Mouse (Mus musculus) heart, embryonic 11.5 days (tissue): ENCODE data around the gene Btbd35f24. TPM values are rescaled to one million over a fixed set of nuclear protein-coding genes. Genes with fewer than 3 reads are reported as not detected.
"Not testable (repeated sequence)": the region's sequence is repeated elsewhere in the genome, so short reads cannot be mapped to it uniquely, and the experiment has no call there.

Experiments used
- ATAC-seq: fragments of 200-750 bp; cut with Nextera tagmentation; replicated peaks from 2 replicates; pipeline ENCODE4 v1.8.0; 2017; ENCODE audit warnings: moderate library complexity; ENCODE audit not compliant: insufficient number of reproducible peaks, low FRiP score, low TSS enrichment
- H3K27ac ChIP-seq: fragments of 300-500 bp; sonication (generic); 2 replicates; pipeline ENCODE4 v1.5.1; 2014; ENCODE audit warnings: mild to moderate bottlenecking, low read depth, low read length
- H3K27me3 ChIP-seq: fragments of 300-500 bp; sonication (generic); 2 replicates; pipeline ENCODE4 v1.6.1; 2014; ENCODE audit warnings: mild to moderate bottlenecking, low read length, mixed read lengths; ENCODE audit not compliant: control insufficient read depth, insufficient read depth
- H3K36me3 ChIP-seq: fragments of 300-500 bp; sonication (generic); 2 replicates; pipeline ENCODE4 v1.6.1; 2014; ENCODE audit warnings: mild to moderate bottlenecking, low read length, moderate library complexity, mixed read lengths; ENCODE audit not compliant: control insufficient read depth, insufficient read depth
- H3K4me1 ChIP-seq: fragments of 300-500 bp; sonication (generic); 2 replicates; pipeline ENCODE4 v1.6.1; 2014; ENCODE audit warnings: low read length; ENCODE audit not compliant: control insufficient read depth, insufficient read depth
- H3K4me2 ChIP-seq: fragments of 300-500 bp; sonication (generic); 2 replicates; pipeline ENCODE4 v1.6.1; 2014; ENCODE audit warnings: mild to moderate bottlenecking, moderate library complexity
- H3K4me3 ChIP-seq: fragments of 300-500 bp; sonication (generic); 2 replicates; pipeline ENCODE4 v1.5.1; 2014; ENCODE audit warnings: low read depth, low read length
- H3K9ac ChIP-seq: fragments of 300-500 bp; sonication (generic); 2 replicates; pipeline ENCODE4 v1.6.1; 2014; ENCODE audit warnings: mild to moderate bottlenecking, low read depth, low read length, moderate library complexity
- H3K9me3 ChIP-seq: fragments of 300-500 bp; sonication (generic); replicated peaks from 2 replicates; pipeline ENCODE4 v1.6.1; 2016; ENCODE audit warnings: low read length; ENCODE audit not compliant: control insufficient read depth
- WGBS: fragments of 180-500 bp; shearing (Covaris S2); extraction: QIAGEN DNeasy Blood & Tissue Kit; methylation state at CpG from one replicate; pipeline ENCODE4 v1.1.7; 2014; ENCODE audit not compliant: insufficient replicate concordance; 5-methylcytosine and 5-hydroxymethylcytosine counted together
- polyA plus RNA-seq: library from polyadenylated mRNA; unstranded; fragments of >200 nt; fragmentation: Nextera tagmentation; extraction: Ambion mirVana; gene quantifications from 2 replicates; pipeline ENCODE4 v1.2.1, GENCODE M21; 2014

Btbd35f24 gene
- polyA plus RNA-seq: not detected in 2 replicates

GRCm38 (mm10) chrX:3195727-3196126, at the start of gene Btbd35f24:
TSS of gene Btbd35f24 (minus strand) at chrX:3195827.
- not testable (repeated sequence) for H3K4me1 ChIP-seq, H3K9me3 ChIP-seq, H3K36me3 ChIP-seq, H3K27ac ChIP-seq, H3K4me2 ChIP-seq, H3K27me3 ChIP-seq, H3K9ac ChIP-seq, ATAC-seq, H3K4me3 ChIP-seq
- WGBS: no CpG with 5 or more reads among the region's 2 CpGs

Other genes with a start within 250 kb of the Btbd35f24 start
- gene Btbd35f23, start 119.0 kb downstream of the Btbd35f24 start, polyA plus RNA-seq: not detected in 2 replicates
- not detected in 2 replicates for gene Btbd35f11, start 247.9 kb upstream of the Btbd35f24 start, polyA plus RNA-seq